Mouse (Mus musculus): ENCODE results near the gene Hypm. TPM values are rescaled to one million over a fixed set of nuclear protein-coding genes. Genes with fewer than 3 reads are reported as not detected.

Gene Hypm
- polyA plus RNA-seq (2016; fragmentation: Nextera tagmentation; extraction: Ambion mirVana), result not detected in 2 replicates

- H3K4me3 ChIP-seq, result no peak within 1 kb of the TSS
- no peaks in the 10 kb centered on the region for H3K4me1 ChIP-seq
- H3K27ac ChIP-seq, result no peak within 1 kb of the TSS
- H3K36me3 ChIP-seq, result no peaks in the 10 kb centered on the region
- no peaks in the 10 kb centered on the region for H3K27me3 ChIP-seq (ENCODE audit: low read depth, poor library complexity, severe bottlenecking)
- no peak for DNase-seq (ENCODE audit: low spot score)
- WGBS, result 84% methylated on average over 3 of the region's 3 CpGs
- no peaks in the 10 kb centered on the region for H3K9me3 ChIP-seq (replicated peaks)
Observed at GRCm38 (mm10) chrX:9846628-9847027, at the start of gene Hypm. Gene Hypm (plus strand): TSS chrX:9846928.

DNA sequence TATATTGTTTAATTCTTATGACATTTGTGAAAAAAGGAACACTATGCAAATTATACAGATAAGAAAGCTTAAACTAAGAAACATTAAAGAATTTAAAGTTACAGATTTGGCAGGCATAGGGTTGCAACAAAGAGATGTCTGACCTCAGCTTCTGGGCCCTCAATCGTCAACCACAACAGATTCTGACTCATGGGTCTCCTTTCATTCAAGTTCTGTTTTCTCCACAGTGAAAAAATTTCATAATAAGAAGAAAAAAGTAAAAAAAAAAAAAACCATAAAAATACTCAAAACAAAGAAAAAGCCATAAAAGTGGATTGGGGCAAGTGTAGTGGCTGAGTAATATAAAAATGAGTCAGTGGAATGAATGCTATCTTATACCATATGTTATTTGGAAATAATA is 36.6 kb upstream of the Hypm start:
- Histone ChIP-seq H3K4me3 (no peak overlapping the region), H3K36me3 (no peaks in the 10 kb centered on the region), H3K9me3 (replicated peaks) (no peaks in the 10 kb centered on the region), H3K27ac (no peak overlapping the region), H3K27me3 (ENCODE audit: low read depth, poor library complexity, severe bottlenecking) (no peaks in the 10 kb centered on the region), H3K4me1 (no peaks in the 10 kb centered on the region)
- WGBS, result 68% methylated on average over 1 of the region's 1 CpGs
- DNase-seq (ENCODE audit: low spot score), result no peak

DNA sequence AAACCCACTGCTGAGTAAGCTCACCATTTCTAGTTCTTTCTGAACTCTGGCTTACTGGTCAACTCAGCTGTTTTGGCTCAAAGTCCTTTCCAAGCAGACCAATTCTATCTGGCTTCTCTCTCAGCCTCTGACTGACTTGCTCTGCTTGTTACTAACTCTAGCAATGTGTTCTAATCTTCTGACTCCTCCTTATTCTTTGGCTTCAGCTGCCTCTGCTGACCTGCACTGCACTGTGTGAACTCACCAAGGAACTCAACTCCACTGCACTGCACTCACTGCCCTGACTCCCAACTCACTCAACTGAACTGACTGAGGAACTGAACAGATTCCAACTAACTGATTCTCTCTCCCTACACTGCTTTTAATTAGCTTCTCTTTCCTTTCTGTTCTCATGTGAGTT is 34.3 kb upstream of the Hypm start:
- Histone ChIP-seq H3K27ac (no peak overlapping the region), H3K9me3 (replicated peaks) (no peaks in the 10 kb centered on the region), H3K36me3 (no peaks in the 10 kb centered on the region), H3K4me1 (no peaks in the 10 kb centered on the region), H3K27me3 (ENCODE audit: low read depth, poor library complexity, severe bottlenecking) (no peaks in the 10 kb centered on the region), H3K4me3 (no peak overlapping the region)
- DNase-seq (ENCODE audit: low spot score), result no peak

DNA sequence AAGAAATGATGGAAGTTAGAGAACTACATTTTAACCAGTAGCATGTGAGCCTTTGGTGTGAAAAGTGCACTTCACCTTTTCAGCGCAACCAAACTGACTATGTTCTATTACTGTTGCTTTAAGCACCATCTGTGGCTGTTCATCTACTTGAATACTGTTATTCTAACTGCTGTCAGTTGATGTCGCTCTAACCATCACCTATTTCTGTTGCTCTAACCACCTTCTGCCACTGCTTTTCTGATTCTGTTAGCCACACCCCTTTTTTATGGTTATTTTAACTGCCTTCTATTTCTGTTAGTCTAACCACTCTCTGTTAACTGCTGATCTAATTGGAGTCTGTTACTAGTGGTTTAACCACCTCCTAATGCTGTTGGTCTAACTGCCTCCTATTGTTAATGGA is 11.9 kb upstream of the Hypm start:
- 80% methylated on average over 2 of the region's 2 CpGs for WGBS
- no peaks in the 10 kb centered on the region for H3K9me3 ChIP-seq (replicated peaks)
- no peaks in the 10 kb centered on the region for H3K4me1 ChIP-seq
- H3K27me3 ChIP-seq (ENCODE audit: low read depth, poor library complexity, severe bottlenecking), result no peaks in the 10 kb centered on the region
- no peak overlapping the region for H3K4me3 ChIP-seq
- H3K27ac ChIP-seq, result no peak overlapping the region
- no peak for DNase-seq (ENCODE audit: low spot score)
- no peaks in the 10 kb centered on the region for H3K36me3 ChIP-seq

GRCm38 (mm10) chrX:9849403-9849802 is 2.7 kb downstream of the Hypm start, which contains the start of gene H2al3:
Gene H2al3 (plus strand): TSS chrX:9849703.
- Histone ChIP-seq H3K9me3 (replicated peaks) (no peaks in the 10 kb centered on the region), H3K36me3 (no peaks in the 10 kb centered on the region), H3K4me1 (no peaks in the 10 kb centered on the region), H3K27me3 (ENCODE audit: low read depth, poor library complexity, severe bottlenecking) (no peaks in the 10 kb centered on the region), H3K4me3 (no peak within 1 kb of the TSS), H3K27ac (no peak within 1 kb of the TSS)
- no peak for DNase-seq (ENCODE audit: low spot score)
- 50% methylated on average over 1 of the region's 1 CpGs for WGBS

GRCm38 (mm10) chrX:9861859-9862258 is 15.1 kb downstream of the Hypm start:
- WGBS, result 92% methylated on average over 2 of the region's 2 CpGs

DNA sequence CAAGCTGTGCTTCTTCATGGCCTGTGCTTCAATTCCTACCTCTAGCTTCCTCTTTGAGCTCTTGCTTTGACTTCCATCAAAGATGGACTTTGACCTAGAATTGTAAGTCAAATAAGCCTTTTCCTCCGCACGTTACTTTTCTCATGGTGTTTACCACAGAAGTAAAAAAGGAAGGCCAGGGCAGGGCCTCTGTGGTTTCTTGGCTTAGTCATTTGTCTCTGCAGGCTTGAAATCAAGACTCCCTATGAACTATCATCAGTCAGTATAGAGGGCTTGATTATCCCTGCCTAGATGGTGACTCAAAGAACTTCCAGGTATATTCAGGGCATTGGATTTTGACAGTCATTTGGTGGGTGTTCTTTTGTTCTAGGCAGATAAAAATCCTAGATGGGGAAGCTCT is 28.8 kb downstream of the Hypm start:
- Histone ChIP-seq H3K36me3 (no peaks in the 10 kb centered on the region), H3K9me3 (replicated peaks) (no peaks in the 10 kb centered on the region), H3K4me1 (no peaks in the 10 kb centered on the region), H3K4me3 (no peak overlapping the region), H3K27me3 (ENCODE audit: low read depth, poor library complexity, severe bottlenecking) (no peaks in the 10 kb centered on the region), H3K27ac (no peak overlapping the region)
- 92% methylated on average over 2 of the region's 2 CpGs for WGBS
- no peak for DNase-seq (ENCODE audit: low spot score)

More at GRCm38 (mm10) chrX:9861859-9862258, 15.1 kb downstream of the Hypm start:
- Histone ChIP-seq H3K4me3 (no peak overlapping the region), H3K27ac (no peak overlapping the region), H3K36me3 (no peaks in the 10 kb centered on the region), H3K27me3 (ENCODE audit: low read depth, poor library complexity, severe bottlenecking) (no peaks in the 10 kb centered on the region), H3K9me3 (replicated peaks) (no peaks in the 10 kb centered on the region), H3K4me1 (no peaks in the 10 kb centered on the region)
- DNase-seq (ENCODE audit: low spot score), result no peak

DNA sequence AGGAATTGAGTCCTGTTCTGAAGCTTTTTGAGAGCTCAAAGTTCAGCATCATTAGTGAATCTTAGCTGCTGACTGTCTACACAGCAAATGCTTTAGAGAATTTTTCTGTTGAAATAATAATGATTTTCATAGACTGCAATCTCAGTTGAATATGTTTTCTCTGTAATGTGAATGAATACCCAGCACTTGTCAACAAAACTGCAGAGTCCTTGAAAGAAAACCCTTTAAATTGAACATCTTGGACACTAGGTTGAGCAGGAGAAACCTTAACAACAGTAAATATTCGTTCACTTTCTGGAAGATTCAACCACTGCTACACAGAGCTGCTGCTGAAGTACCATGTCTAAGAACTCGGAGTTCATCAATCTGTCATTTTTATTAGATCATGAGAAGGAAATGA is 38.6 kb downstream of the Hypm start, which contains the start of gene Sytl5:
Gene Sytl5, plus strand, starts transcription at position 301 of the 400 bp plus-strand sequence.
- Histone ChIP-seq H3K4me1 (no peaks in the 10 kb centered on the region), H3K9me3 (replicated peaks) (no peaks in the 10 kb centered on the region), H3K27ac (no peak within 1 kb of the TSS), H3K4me3 (no peak within 1 kb of the TSS), H3K36me3 (no peaks in the 10 kb centered on the region), H3K27me3 (ENCODE audit: low read depth, poor library complexity, severe bottlenecking) (no peaks in the 10 kb centered on the region)
- DNase-seq (ENCODE audit: low spot score), result no peak
- 73% methylated on average over 2 of the region's 2 CpGs for WGBS

Other genes with a start within 250 kb of the Hypm start
- 13.6 and 15.3 TPM in 2 replicates for gene Dynlt3, start 183.9 kb upstream of the Hypm start, polyA plus RNA-seq (2016; fragmentation: Nextera tagmentation; extraction: Ambion mirVana)
- not detected in 2 replicates for gene H2al3, start 2.8 kb downstream of the Hypm start, polyA plus RNA-seq (2016; fragmentation: Nextera tagmentation; extraction: Ambion mirVana)
- 0.06 and 0.21 TPM in 2 replicates for gene Sytl5, start 38.7 kb downstream of the Hypm start, polyA plus RNA-seq (2016; fragmentation: Nextera tagmentation; extraction: Ambion mirVana)